Mouse (Mus musculus) Patski (cell line): Measurements from ENCODE around the gene Cacnb2. TPM values are rescaled to one million over a fixed set of nuclear protein-coding genes. Genes with fewer than 3 reads are reported as not detected.
"Not testable (repeated sequence)": the region's sequence is repeated elsewhere in the genome, so short reads cannot be mapped to it uniquely, and the experiment has no call there.

ENCODE experiments used
- ATAC-seq: fragments of 100-300 bp; one replicate; pipeline ENCODE4 v1.8.0; 2021
- CTCF ChIA-PET: fragments of 350-600 bp; sonication (Branson Sonifier 250); formaldehyde crosslinking; loops from one replicate; lab custom pipeline; 2022; ENCODE audit warnings: inconsistent platforms; lab: Charles Lee
- POLR2A ChIA-PET: fragments of 350-600 bp; sonication (Branson Sonifier 250); formaldehyde crosslinking; loops from one replicate; lab custom pipeline; 2022; ENCODE audit warnings: antibody characterized with exemption, inconsistent platforms; lab: Charles Lee
- DNase-seq: peaks from one replicate; pipeline ENCODE4 v3.0.0-alpha.2; 2011; ENCODE audit warnings: low read depth, low spot score
- H3K27me3 ChIP-seq: fragments of 371-371 bp; one replicate; pipeline ENCODE4 v1.5.1; 2021
- CTCF ChIP-seq: fragments of 100-300 bp; IDR thresholded peaks from one replicate; pipeline ENCODE4 v1.5.1; 2021
- in situ Hi-C: fragments of 300-500 bp; cut with MboI; formaldehyde crosslinking; loops from 3 replicates; pipeline ENCODE4 v1.11.1; 2018; ENCODE audit warnings: low pct_unique_long_range_greater_than_20kb, mixed read lengths
- polyA plus RNA-seq: library from polyadenylated mRNA; unstranded; gene quantifications from one replicate; pipeline ENCODE4 v1.2.3, GENCODE M21; 2021

Cacnb2 gene
- polyA plus RNA-seq, 1 experiment from 2014 or later, result 0.91 TPM

GRCm38 (mm10) chr2:14713049-14713448 lies 110.2 kb downstream of the Cacnb2 start:
- ATAC-seq (no peak), DNase-seq (no peak)
- CTCF ChIA-PET, result no interaction called here
- no peak for TF ChIP-seq CTCF
- POLR2A ChIA-PET, result no interaction called here
- in situ Hi-C loops, result loop anchor here (10.0 kb wide), 1 partner anchor 668 kb away; no protein-coding TSS in a partner anchor
- H3K27me3 ChIP-seq, result no peaks in the 10 kb centered on the region

GRCm38 (mm10) chr2:14716666-14717065 lies 113.8 kb downstream of the Cacnb2 start:
- ChIA-PET POLR2A (no interaction called here), CTCF (interaction anchor here (0.7 to 1.2 kb wide), 2 partner anchors 10 to 39 kb away, joined by 3 read pairs; no protein-coding TSS in a partner anchor)
- no peak for TF ChIP-seq CTCF
- DNase-seq (no peak), ATAC-seq (no peak)
- H3K27me3 ChIP-seq, result no peaks in the 10 kb centered on the region
- in situ Hi-C loops, result loop anchor here (10.0 kb wide), 1 partner anchor 672 kb away; no protein-coding TSS in a partner anchor

- no peak for TF ChIP-seq CTCF
- DNase-seq (no peak), ATAC-seq (no peak)
- POLR2A ChIA-PET, result no interaction called here
- H3K27me3 ChIP-seq, result no peaks in the 10 kb centered on the region
- CTCF ChIA-PET, result no interaction called here
- in situ Hi-C loops, result loop anchor here (10.0 kb wide), 1 partner anchor 674 kb away; no protein-coding TSS in a partner anchor
Observed at GRCm38 (mm10) chr2:14719119-14719718, 116.3 kb downstream of the Cacnb2 start.

- no peak for ATAC-seq
- ChIA-PET POLR2A (no interaction called here), CTCF (interaction anchor here (1.4 kb wide), 1 partner anchor 9 kb away, joined by 3 read pairs; no protein-coding TSS in a partner anchor)
- TF ChIP-seq CTCF, result no peak
- no peaks in the 10 kb centered on the region for H3K27me3 ChIP-seq
- DNase-seq, result no peak
- in situ Hi-C loops, result no loop called here
Observed at GRCm38 (mm10) chr2:14725437-14725836, 122.5 kb downstream of the Cacnb2 start.

- POLR2A ChIA-PET, in situ Hi-C loops, DNase-seq, ATAC-seq, H3K27me3 ChIP-seq: not testable (repeated sequence)
- CTCF ChIA-PET, result interaction anchor here (1.4 kb wide), 1 partner anchor 10 kb away, joined by 3 read pairs; no protein-coding TSS in a partner anchor
Observed at GRCm38 (mm10) chr2:14726601-14727000, 123.7 kb downstream of the Cacnb2 start.

- ChIA-PET POLR2A (no interaction called here), CTCF (no interaction called here)
- no peak for TF ChIP-seq CTCF
- peaks cover 4% of the 10 kb centered on the region for H3K27me3 ChIP-seq
- no peak for ATAC-seq
- DNase-seq, result no peak
- in situ Hi-C loops, result no loop called here
Observed at GRCm38 (mm10) chr2:14738927-14739326, 136.0 kb downstream of the Cacnb2 start.

- ChIA-PET CTCF (no interaction called here), POLR2A (no interaction called here)
- in situ Hi-C loops, result no loop called here
- no peak for DNase-seq
- TF ChIP-seq CTCF, result no peak
- ATAC-seq, result no peak
- H3K27me3 ChIP-seq, result peaks cover 4% of the 10 kb centered on the region
Observed at GRCm38 (mm10) chr2:14739510-14739909, 136.6 kb downstream of the Cacnb2 start.

- no peak for DNase-seq
- ChIA-PET POLR2A (no interaction called here), CTCF (no interaction called here)
- peaks cover 4% of the 10 kb centered on the region for H3K27me3 ChIP-seq
- TF ChIP-seq CTCF, result no peak
- ATAC-seq, result no peak
- in situ Hi-C loops, result no loop called here
Observed at GRCm38 (mm10) chr2:14740359-14740758, 137.5 kb downstream of the Cacnb2 start.

GRCm38 (mm10) chr2:14744761-14745160 lies 141.9 kb downstream of the Cacnb2 start:
- ChIA-PET CTCF (no interaction called here), POLR2A (no interaction called here)
- in situ Hi-C loops, result no loop called here
- H3K27me3 ChIP-seq, result peaks cover 4% of the 10 kb centered on the region
- DNase-seq (no peak), ATAC-seq (no peak)
- no peak for TF ChIP-seq CTCF

- POLR2A ChIA-PET, result no interaction called here
- DNase-seq, result no peak
- no peak for ATAC-seq
- in situ Hi-C loops, result no loop called here
- TF ChIP-seq CTCF, result no peak
- CTCF ChIA-PET, result interaction anchor here (2.2 kb wide), 1 partner anchor 12 kb away, joined by 6 read pairs; no protein-coding TSS in a partner anchor
- H3K27me3 ChIP-seq, result no peaks in the 10 kb centered on the region
Observed at GRCm38 (mm10) chr2:14762846-14763245, 160.0 kb downstream of the Cacnb2 start.

GRCm38 (mm10) chr2:14763931-14764330 lies 161.0 kb downstream of the Cacnb2 start:
- no peaks in the 10 kb centered on the region for H3K27me3 ChIP-seq
- DNase-seq, result no peak
- ChIA-PET POLR2A (no interaction called here), CTCF (no interaction called here)
- in situ Hi-C loops, result no loop called here
- no peak for TF ChIP-seq CTCF
- no peak for ATAC-seq
